Mouse (Mus musculus) ovary, adult 18-20 months (tissue): ENCODE measurements around the gene Phf21a.
"Not testable (repeated sequence)": the region's sequence is repeated elsewhere in the genome, so short reads cannot be mapped to it uniquely, and the experiment has no call there.

Experiments used
- DNase-seq: peaks from one replicate; pipeline ENCODE4 v3.0.0; 2022; ENCODE audit warnings: low spot score, mixed read lengths

Gene Phf21a

GRCm38 (mm10) chr2:92382759-92383158 lies 289.8 kb downstream of the Phf21a start:
- no peak for DNase-seq

- DNase-seq: no peak
Measured at GRCm38 (mm10) chr2:92384101-92384500, 291.2 kb downstream of the Phf21a start.

DNA sequence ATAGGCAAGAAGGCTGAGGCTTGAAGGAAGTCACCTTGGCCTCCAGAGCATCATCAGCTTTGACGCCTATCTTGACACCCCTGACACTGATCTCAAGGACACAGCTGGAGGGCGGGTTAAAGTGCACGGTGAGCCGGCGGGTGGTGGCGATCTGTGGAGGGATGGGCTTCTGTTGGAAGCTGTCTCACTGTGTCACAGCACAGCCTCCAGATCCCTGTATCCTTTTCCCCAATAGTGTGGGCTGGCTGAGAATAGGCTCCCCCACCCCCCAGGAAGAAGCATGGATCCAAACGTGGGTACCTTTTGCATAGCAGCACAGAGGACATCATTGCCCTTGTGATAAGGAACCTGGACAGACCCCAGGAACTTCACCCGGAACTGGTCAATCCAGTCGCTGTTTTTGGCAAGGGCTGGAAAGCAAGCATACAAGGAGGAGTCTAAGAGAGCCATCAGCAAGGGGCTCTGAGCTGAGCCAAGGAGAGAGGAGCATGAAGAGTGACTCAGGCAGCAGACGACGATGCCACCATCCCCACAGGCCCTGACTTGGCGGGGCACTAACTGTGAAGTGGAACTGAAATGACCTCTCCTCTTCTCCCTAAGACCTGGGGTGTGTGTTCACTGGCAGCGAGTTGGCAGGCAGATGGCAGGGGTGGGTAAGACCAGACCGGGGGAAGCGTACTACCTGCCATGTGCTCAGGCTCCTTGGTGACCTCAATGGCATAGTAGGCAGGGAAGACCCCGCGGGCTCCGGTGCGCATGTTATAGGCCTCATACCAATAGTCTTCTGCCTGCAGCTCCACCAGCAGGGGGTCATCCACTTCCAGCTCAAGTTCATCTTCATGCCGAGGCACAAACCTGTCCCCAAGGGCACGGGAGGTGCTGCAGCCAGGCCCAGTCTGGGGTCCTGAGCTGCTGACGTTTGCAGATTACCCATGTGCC lies 292.5 kb downstream of the Phf21a start:
- no peak for DNase-seq

GRCm38 (mm10) chr2:92386821-92387570 lies 294.1 kb downstream of the Phf21a start:
- DNase-seq: no peak

DNA sequence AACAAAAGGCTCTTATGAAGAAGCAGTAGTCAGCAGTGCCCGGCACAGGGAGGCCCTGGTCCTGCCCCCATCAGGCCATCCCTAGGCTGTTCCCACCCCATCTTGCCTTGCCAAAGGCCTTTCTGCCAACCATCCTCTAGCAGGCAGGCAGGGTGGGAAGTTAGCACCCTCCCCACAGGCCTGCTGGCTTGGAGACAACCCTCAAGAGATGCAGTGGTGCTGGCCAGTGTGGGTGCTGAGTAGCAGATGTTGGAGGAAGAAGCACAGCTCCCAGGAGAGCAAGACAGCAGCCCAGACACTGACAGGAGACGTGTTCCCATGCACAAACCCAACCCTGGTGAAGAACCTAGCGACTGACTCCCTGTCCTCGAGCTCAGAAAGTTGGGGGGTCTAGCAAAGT lies 294.7 kb downstream of the Phf21a start:
- DNase-seq: no peak

DNA sequence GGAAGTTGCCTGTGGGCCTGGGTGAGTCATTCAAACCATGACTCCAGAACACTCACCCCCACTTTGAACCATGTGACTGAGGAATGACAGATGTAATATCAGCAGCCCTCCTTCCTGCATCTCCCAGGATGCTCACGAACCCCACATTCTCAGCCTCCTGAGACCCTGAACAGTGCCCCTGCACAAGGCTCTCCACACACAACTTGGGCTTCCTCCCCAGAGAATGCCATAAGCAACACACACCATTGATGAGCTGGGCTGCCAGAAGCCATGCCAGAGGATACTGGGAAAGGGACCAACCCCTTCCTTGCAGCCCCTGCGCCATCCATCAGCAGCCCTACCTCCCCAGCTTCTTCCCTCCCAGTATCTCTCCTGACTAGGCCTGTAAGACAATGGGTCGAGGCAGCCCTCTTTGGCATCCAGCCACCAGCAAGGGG lies 295.2 kb downstream of the Phf21a start:
- no peak for DNase-seq

- peak; percentile 90 for DNase-seq
Measured at GRCm38 (mm10) chr2:92388891-92389641, 296.1 kb downstream of the Phf21a start.

DNA sequence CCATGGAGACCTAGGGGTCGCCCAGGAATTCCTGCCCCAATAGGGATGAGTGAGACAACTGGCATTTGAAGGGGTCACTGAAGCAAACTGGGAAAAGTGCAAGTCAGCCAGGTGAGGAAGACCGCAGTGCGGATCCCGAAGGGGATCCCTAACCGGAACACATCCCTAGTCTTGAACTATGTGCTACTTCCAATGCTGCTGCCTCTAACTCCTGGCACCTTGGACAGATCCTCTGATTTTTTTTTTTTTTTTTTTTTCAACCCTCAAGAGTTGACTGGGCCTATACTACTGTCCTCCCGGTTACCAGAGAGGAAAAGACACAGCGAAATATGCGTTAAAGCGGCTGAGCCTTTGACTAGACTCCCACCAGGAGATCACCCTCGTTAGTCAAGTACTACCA lies 296.7 kb downstream of the Phf21a start:
- no peak for DNase-seq

DNA sequence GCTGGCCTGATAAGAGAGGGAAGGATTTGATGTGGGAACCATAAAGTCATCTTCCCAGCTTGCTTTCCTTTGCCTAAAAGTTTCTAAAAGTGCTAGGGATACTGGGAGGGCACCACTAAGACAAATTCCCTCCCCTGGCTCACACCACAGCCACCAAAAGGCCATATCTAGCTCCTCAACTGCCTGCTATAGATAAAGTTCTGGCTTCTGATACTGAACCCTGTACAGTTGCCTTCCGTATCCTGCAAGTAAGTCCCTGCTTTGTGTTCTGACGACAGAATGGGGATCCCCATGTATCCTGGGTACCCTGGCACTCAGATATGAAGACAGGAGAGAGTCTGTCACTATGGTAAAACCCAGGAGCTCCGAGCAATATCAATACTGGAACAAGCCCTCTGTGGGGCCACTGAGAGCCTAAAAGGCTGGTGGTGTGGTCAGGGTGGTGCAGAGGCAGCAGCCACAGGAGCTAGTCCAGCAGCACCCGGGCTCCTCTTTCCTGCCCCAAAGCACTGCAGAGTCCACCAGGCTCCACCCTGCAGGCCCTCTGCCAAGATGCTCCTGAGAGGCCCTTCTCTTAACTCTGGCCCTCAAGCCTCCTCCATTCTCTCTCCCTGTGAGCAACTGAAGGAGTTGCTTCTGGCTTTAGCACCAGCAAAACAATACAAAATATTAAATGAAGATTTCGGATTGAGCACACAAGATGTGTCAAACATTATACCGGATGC lies 297.5 kb downstream of the Phf21a start:
- no peak for DNase-seq

DNA sequence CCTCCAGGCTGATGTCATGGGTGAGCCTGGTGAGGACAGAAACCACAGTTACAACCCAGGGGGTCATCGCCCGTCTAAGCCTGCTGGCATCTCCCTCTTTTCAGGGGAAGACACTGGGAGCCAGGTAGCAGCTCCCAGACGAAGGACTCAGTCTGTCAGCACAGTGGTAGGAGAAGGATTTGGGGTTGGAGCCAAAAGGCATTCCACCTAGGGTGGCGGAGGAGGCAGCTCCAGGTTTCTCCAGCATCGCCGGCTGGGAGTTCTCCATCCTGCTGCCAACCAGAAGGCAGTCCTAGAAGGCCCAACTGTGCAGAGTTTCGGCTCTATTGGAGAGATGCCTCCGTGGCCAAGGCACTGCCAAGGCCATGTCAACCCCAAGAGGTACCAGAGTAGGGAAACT lies 298.2 kb downstream of the Phf21a start:
- no peak for DNase-seq

DNA sequence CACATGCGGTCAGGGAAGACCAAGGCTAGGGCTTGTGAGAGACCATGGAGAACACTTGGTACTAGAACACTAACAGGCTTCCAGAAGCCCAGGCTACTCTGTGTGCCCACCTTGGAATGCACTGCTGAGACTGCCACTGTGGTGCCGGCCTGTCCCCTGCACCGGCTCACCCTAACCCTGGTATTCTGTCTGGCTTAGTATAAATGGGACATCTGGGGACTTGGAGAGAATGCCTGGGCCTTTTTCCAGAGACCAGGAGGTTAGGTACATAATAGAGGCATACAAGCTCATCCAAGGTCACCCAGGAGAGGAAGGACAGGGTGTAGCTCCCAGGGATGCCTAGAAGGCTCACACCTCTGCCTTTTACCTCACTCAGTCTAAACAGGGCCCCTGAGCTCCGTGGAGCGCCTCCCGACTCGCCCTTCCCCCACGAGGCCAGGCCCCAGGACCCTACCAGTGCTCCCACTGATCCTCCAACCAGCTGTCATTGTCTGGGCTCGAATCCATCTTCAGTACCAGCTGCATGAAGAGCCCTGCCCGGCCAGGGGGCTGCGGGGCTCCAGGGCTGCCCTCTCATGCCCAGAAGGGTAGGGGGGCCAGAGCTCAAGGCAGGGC lies 298.9 kb downstream of the Phf21a start:
- DNase-seq: no peak

DNA sequence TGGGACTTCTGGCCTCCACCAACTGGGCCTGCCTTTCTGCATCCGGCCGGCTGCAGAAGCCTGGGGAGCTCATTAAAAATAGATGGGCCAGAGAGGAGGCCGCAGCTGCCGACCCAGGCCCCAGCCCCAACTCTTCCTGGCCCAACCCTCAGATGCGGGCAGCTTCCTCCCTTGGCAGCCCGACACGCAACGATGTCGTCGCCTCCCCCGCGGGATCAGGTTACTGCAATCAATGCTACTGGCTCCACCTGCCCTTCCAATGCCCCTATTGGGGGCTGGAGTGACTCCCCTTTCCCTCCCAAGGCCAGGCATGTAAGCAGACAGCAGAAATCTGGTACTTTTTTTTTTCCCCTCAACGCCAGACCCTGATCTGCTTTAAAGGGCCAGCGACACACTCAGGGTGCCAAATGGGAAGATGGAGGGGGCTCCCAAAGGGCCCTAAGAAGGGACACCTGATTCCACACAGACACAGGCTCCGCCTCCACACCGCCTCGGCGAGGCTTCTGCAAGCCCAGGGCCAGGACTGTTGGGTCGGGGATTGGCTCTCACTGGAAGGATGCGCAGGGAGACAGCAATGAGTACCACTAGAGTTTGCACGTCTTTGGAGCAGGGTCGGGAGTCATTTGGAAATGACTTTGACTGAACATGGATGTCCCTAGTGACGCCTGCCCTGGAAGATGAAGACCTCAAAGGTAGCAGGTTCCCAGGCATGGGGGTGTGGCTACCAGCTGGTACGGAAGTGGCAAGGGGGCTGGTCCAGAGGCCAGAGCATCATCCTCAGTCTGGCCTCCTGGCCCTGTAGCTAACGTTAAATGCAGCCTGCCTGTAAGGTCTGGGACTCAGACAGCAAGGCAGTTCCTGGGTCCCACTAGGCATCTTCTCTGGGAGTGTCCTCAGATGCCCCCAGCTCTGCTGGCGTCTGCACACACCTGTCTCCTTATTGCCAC lies 299.7 kb downstream of the Phf21a start:
- DNase-seq: no peak

GRCm38 (mm10) chr2:92395535-92395934 lies 302.6 kb downstream of the Phf21a start:
- DNase-seq: no peak

- no peak for DNase-seq
Measured at GRCm38 (mm10) chr2:92397436-92397835, 304.5 kb downstream of the Phf21a start.

DNA sequence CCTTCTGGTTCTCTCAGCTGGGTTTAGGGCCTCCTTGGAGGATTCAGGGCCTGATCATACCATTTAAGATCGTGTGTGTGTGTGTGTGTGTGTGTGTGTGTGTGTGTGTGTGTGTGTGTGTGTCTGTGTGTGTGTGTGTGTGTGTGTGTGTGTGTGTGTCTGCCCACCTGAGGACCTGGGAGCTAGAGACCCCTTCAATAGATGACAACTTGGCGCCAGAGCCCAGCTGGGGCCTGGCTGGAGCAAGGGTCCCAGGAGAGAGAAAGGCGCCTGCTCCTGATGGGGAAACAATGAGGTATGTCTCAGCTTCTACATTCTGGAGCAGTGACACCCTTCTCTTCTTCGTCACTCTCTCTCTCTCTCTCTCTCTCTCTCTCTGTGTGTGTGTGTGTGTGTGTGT lies 307.0 kb downstream of the Phf21a start:
- not testable (repeated sequence) for DNase-seq

- no peak for DNase-seq
Measured at GRCm38 (mm10) chr2:92400682-92401081, 307.8 kb downstream of the Phf21a start.

- DNase-seq: no peak
Measured at GRCm38 (mm10) chr2:92401091-92401561, 308.2 kb downstream of the Phf21a start, which contains the start of gene Mapk8ip1. TSS of gene Mapk8ip1 (minus strand) at chr2:92401263.

GRCm38 (mm10) chr2:92402591-92403326 lies 309.8 kb downstream of the Phf21a start:
- DNase-seq: no peak

GRCm38 (mm10) chr2:92403776-92404319 lies 310.9 kb downstream of the Phf21a start:
- DNase-seq: no peak
